Mouse (Mus musculus): ENCODE data around the gene Emd. TPM values are rescaled to one million over a fixed set of nuclear protein-coding genes. Genes with fewer than 3 reads are reported as not detected.

Gene Emd
- polyA plus RNA-seq, 1 experiment from 2014 or later, result 13.1 TPM

- peak overlapping the region; percentile 83 for H3K27ac ChIP-seq (ENCODE audit: low read depth, low read length)
- WGBS, result 19% methylated on average over 39 of the region's 39 CpGs
- peak overlapping the region; percentile 56 for H3K4me3 ChIP-seq (ENCODE audit: low read length)
- H3K9ac ChIP-seq (ENCODE audit: low read depth, low read length), result peak overlapping the region; percentile 75
- no peaks in the 10 kb centered on the region for H3K9me3 ChIP-seq (ENCODE audit: control insufficient read depth, low read length)
- no peaks in the 10 kb centered on the region for H3K36me3 ChIP-seq (ENCODE audit: control insufficient read depth, insufficient read depth, low read length)
- H3K4me2 ChIP-seq (ENCODE audit: low read length), result peak overlapping the region; percentile 74
- ATAC-seq, result peak; percentile 87
- peaks cover 3% of the 10 kb centered on the region for H3K4me1 ChIP-seq (ENCODE audit: control insufficient read depth, insufficient read depth, low read depth, low read length)
- H3K27me3 ChIP-seq (replicated peaks; ENCODE audit: control insufficient read depth, insufficient read depth, low read length), result no peaks in the 10 kb centered on the region
Observed at GRCm38 (mm10) chrX:74282395-74283091, 28.1 kb downstream of the Emd start.

- Histone ChIP-seq H3K27me3 (replicated peaks; ENCODE audit: control insufficient read depth, insufficient read depth, low read length) (no peaks in the 10 kb centered on the region), H3K4me1 (ENCODE audit: control insufficient read depth, insufficient read depth, low read depth, low read length) (peaks cover 3% of the 10 kb centered on the region), H3K36me3 (ENCODE audit: control insufficient read depth, insufficient read depth, low read length) (no peaks in the 10 kb centered on the region), H3K4me3 (ENCODE audit: low read length) (peak overlapping the region; percentile 56), H3K9ac (ENCODE audit: low read depth, low read length) (peak overlapping the region; percentile 75), H3K9me3 (ENCODE audit: control insufficient read depth, low read length) (no peaks in the 10 kb centered on the region), H3K27ac (ENCODE audit: low read depth, low read length) (peak overlapping the region; percentile 83), H3K4me2 (ENCODE audit: low read length) (peak overlapping the region; percentile 70)
- ATAC-seq, result peak; percentile 24
- WGBS, result 27% methylated on average over 5 of the region's 5 CpGs
Observed at GRCm38 (mm10) chrX:74283092-74283437, 28.6 kb downstream of the Emd start.

DNA sequence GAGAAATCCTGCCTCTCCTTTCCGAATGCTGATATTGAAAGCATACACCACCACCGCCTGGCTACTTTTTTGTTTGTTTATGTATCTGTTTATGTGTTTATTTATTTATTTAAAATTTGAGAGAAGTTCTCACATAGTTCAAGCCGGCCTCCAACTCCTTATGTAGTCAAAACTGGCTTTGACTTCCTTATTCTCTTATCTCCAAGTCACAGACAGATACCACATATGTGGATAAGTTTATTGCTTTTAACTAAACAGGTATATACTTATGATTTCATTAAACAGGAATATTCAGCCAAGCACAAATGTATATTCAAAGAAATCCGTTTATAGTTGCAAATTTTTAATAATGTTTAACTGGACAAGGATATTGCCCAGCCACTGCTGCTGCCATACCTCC, 38.9 kb downstream of the Emd start:
- H3K4me1 ChIP-seq (ENCODE audit: control insufficient read depth, insufficient read depth, low read depth, low read length), result peaks cover 3% of the 10 kb centered on the region; the same call in 1 of the 2 replicates
- H3K36me3 ChIP-seq (ENCODE audit: control insufficient read depth, insufficient read depth, low read length), result no peaks in the 10 kb centered on the region; the same call in 1 of the 2 replicates
- H3K27ac ChIP-seq (ENCODE audit: low read depth, low read length), result no peak overlapping the region
- no peak overlapping the region for H3K9ac ChIP-seq (ENCODE audit: low read depth, low read length)
- H3K27me3 ChIP-seq (replicated peaks; ENCODE audit: control insufficient read depth, insufficient read depth, low read length), result no peaks in the 10 kb centered on the region
- H3K4me3 ChIP-seq (ENCODE audit: low read length), result no peak overlapping the region
- ATAC-seq, result no peak
- H3K4me2 ChIP-seq (ENCODE audit: low read length), result no peak overlapping the region
- no peaks in the 10 kb centered on the region for H3K9me3 ChIP-seq (ENCODE audit: control insufficient read depth, low read length)
- WGBS, result 83% methylated on average over 4 of the region's 4 CpGs

DNA sequence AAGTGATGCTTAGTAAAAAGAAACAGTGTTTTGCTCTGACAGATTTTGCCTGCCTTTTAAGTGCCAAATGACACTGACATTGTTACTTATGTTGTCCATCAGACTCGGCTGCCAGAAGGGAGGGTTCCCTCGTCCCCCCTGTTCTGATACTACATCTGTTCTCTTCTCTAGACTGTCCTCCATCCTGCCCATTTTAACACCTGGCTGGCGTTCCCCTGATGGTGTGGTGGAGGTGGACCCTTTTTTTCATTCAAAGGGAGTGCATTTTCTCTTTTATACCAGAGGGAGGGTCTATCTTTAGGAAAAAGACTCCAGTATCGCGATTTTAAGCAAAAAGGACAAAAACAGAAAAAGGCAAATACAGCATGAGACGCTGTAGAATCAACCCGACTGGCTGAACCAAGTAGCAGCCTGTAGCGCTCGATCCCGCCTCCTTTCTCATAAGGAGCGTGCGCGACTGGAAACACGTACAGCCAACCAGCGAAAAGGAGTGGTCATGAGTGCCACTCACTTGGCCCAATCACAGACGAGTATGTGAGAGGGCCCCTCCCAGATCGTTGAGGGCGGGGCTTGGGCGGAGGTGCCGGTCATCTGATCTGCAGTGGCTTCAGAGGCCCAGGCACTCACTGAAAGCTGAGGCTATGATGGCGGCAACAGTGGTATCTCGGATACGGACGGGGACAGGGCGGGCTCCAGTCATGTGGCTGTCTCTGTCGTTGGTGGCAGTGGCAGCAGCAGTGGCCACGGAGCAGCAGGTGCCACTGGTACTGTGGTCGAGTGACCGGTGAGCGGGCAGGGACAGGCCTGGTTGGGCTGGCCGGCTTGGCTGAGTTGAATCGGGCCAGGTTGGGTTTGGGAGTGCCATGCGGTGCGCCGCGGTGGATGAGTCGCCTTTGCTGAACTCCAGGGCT, 42.3 kb downstream of the Emd start, which contains the start of gene Atp6ap1:
TSS of gene Atp6ap1 (plus strand) at position 560 of the 911 bp plus-strand sequence.
- Histone ChIP-seq H3K4me3 (ENCODE audit: low read length) (peak within 1 kb of the TSS; percentile 68), H3K9me3 (ENCODE audit: control insufficient read depth, low read length) (no peaks in the 10 kb centered on the region), H3K4me2 (ENCODE audit: low read length) (peak within 1 kb of the TSS; percentile 69), H3K27me3 (replicated peaks; ENCODE audit: control insufficient read depth, insufficient read depth, low read length) (no peaks in the 10 kb centered on the region), H3K4me1 (ENCODE audit: control insufficient read depth, insufficient read depth, low read depth, low read length) (peaks cover 4% of the 10 kb centered on the region; the same call in 1 of the 2 replicates), H3K36me3 (ENCODE audit: control insufficient read depth, insufficient read depth, low read length) (peaks cover 8% of the 10 kb centered on the region), H3K27ac (ENCODE audit: low read depth, low read length) (peak within 1 kb of the TSS; percentile 83), H3K9ac (ENCODE audit: low read depth, low read length) (peak within 1 kb of the TSS; percentile 82)
- peak; percentile 99 for ATAC-seq
- 16% methylated on average over 31 of the region's 37 CpGs for WGBS

DNA sequence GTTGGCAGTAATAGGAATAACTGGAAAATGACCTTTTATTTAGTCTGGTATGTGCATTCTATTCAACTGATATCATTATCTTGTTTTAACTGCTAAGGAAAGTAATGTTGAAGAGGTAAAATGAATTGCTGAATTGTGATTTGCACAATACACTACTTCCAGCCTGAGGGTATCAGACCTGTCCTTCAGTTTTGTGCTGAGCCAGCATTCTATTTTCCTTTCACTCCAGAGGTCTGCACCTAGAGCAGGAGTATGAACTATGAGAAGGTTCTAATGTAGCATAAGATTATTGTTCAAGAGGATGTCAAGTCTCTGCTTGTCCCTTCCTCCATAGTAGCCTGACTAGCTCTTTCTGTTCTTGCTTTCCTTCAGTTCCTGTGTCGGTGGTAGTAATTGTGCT, 43.9 kb downstream of the Emd start:
- H3K27ac ChIP-seq (ENCODE audit: low read depth, low read length), result no peak overlapping the region
- H3K27me3 ChIP-seq (replicated peaks; ENCODE audit: control insufficient read depth, insufficient read depth, low read length), result no peaks in the 10 kb centered on the region
- no peaks in the 10 kb centered on the region for H3K9me3 ChIP-seq (ENCODE audit: control insufficient read depth, low read length)
- no peak for ATAC-seq
- peaks cover 4% of the 10 kb centered on the region; the same call in 1 of the 2 replicates for H3K4me1 ChIP-seq (ENCODE audit: control insufficient read depth, insufficient read depth, low read depth, low read length)
- H3K9ac ChIP-seq (ENCODE audit: low read depth, low read length), result no peak overlapping the region
- peaks cover 8% of the 10 kb centered on the region for H3K36me3 ChIP-seq (ENCODE audit: control insufficient read depth, insufficient read depth, low read length)
- no peak overlapping the region for H3K4me2 ChIP-seq (ENCODE audit: low read length)
- WGBS, result 100% methylated on average over 1 of the region's 1 CpGs
- no peak overlapping the region for H3K4me3 ChIP-seq (ENCODE audit: low read length)

- Histone ChIP-seq H3K4me2 (ENCODE audit: low read length) (no peak overlapping the region), H3K9ac (ENCODE audit: low read depth, low read length) (no peak overlapping the region), H3K9me3 (ENCODE audit: control insufficient read depth, low read length) (no peaks in the 10 kb centered on the region), H3K27ac (ENCODE audit: low read depth, low read length) (no peak overlapping the region), H3K36me3 (ENCODE audit: control insufficient read depth, insufficient read depth, low read length) (peaks cover 8% of the 10 kb centered on the region), H3K4me3 (ENCODE audit: low read length) (no peak overlapping the region), H3K4me1 (ENCODE audit: control insufficient read depth, insufficient read depth, low read depth, low read length) (peaks cover 4% of the 10 kb centered on the region; the same call in 1 of the 2 replicates), H3K27me3 (replicated peaks; ENCODE audit: control insufficient read depth, insufficient read depth, low read length) (no peaks in the 10 kb centered on the region)
- ATAC-seq, result no peak
- WGBS, result 87% methylated on average over 3 of the region's 3 CpGs
Observed at GRCm38 (mm10) chrX:74299721-74300120, 45.2 kb downstream of the Emd start.

- ATAC-seq, result peak; percentile 82
- Histone ChIP-seq H3K9me3 (ENCODE audit: control insufficient read depth, low read length) (no peaks in the 10 kb centered on the region), H3K27me3 (replicated peaks; ENCODE audit: control insufficient read depth, insufficient read depth, low read length) (no peaks in the 10 kb centered on the region), H3K4me3 (ENCODE audit: low read length) (peak within 1 kb of the TSS; percentile 51), H3K36me3 (ENCODE audit: control insufficient read depth, insufficient read depth, low read length) (peaks cover 19% of the 10 kb centered on the region), H3K9ac (ENCODE audit: low read depth, low read length) (peak within 1 kb of the TSS; percentile 76), H3K4me2 (ENCODE audit: low read length) (peak within 1 kb of the TSS; percentile 54), H3K4me1 (ENCODE audit: control insufficient read depth, insufficient read depth, low read depth, low read length) (peaks cover 9% of the 10 kb centered on the region), H3K27ac (ENCODE audit: low read depth, low read length) (peak within 1 kb of the TSS; percentile 93)
- WGBS, result 8% methylated on average over 36 of the region's 41 CpGs
Observed at GRCm38 (mm10) chrX:74304867-74305700, 50.6 kb downstream of the Emd start, which contains the start of gene Gdi1. Gene Gdi1, plus strand, starts transcription at chrX:74304998.

Measured in hindbrain, embryonic 16.5 days (tissue).